Mouse (Mus musculus): ENCODE measurements at regions not wholly inside any gene's neighbourhood (a gene's known extent, or its start where the extent isn't known, plus 50 kb on each side); places are given as distances from the start of the nearest gene placed in this dataset.

GRCm38 (mm10) chr6:84434532-84434931 lies 159.2 kb downstream of the Cyp26b1 start:
- DNase-seq, result no peak

- DNase-seq, result no peak
Measured at GRCm38 (mm10) chr6:84431622-84431955, 162.1 kb downstream of the Cyp26b1 start.

- DNase-seq, result no peak
Measured at GRCm38 (mm10) chr6:84430925-84431621, 162.6 kb downstream of the Cyp26b1 start.

- DNase-seq, result no peak
Measured at GRCm38 (mm10) chr6:84430146-84430545, 163.6 kb downstream of the Cyp26b1 start.

GRCm38 (mm10) chr6:84429247-84429646 lies 164.5 kb downstream of the Cyp26b1 start:
- peak; percentile 88 for DNase-seq

- DNase-seq, result no peak
Measured at GRCm38 (mm10) chr6:84426691-84427090, 167.0 kb downstream of the Cyp26b1 start.

GRCm38 (mm10) chr6:84425823-84426222 lies 167.9 kb downstream of the Cyp26b1 start:
- peak; percentile 52 for DNase-seq

GRCm38 (mm10) chr6:84422946-84423345 lies 170.8 kb downstream of the Cyp26b1 start:
- DNase-seq, result no peak

GRCm38 (mm10) chr6:84419691-84420090 lies 174.0 kb downstream of the Cyp26b1 start:
- DNase-seq, result no peak

- DNase-seq, result no peak
Measured at GRCm38 (mm10) chr6:84419281-84419680, 174.4 kb downstream of the Cyp26b1 start.

GRCm38 (mm10) chr6:84416992-84417636 lies 176.6 kb downstream of the Cyp26b1 start:
- DNase-seq, result no peak

- no peak for DNase-seq
Measured at GRCm38 (mm10) chr6:84414400-84414799, 179.3 kb downstream of the Cyp26b1 start.

- DNase-seq, result no peak
Measured at GRCm38 (mm10) chr6:84409863-84410513, 183.7 kb downstream of the Cyp26b1 start.

GRCm38 (mm10) chr6:84408513-84408912 lies 185.2 kb downstream of the Cyp26b1 start:
- no peak for DNase-seq

- DNase-seq, result peak; percentile 30
Measured at GRCm38 (mm10) chr6:84407773-84408172, 185.9 kb downstream of the Cyp26b1 start.

GRCm38 (mm10) chr6:84404695-84405094 lies 189.0 kb downstream of the Cyp26b1 start:
- no peak for DNase-seq

GRCm38 (mm10) chr6:84402431-84402830 lies 191.3 kb downstream of the Cyp26b1 start:
- DNase-seq, result no peak

- no peak for DNase-seq
Measured at GRCm38 (mm10) chr6:84394496-84395090, 199.1 kb downstream of the Cyp26b1 start.

- no peak for DNase-seq
Measured at GRCm38 (mm10) chr6:84393519-84394231, 200.0 kb downstream of the Cyp26b1 start.

GRCm38 (mm10) chr6:84392752-84393511 lies 200.8 kb downstream of the Cyp26b1 start:
- no peak for DNase-seq

- no peak for DNase-seq
Measured at GRCm38 (mm10) chr6:84391016-84391415, 202.7 kb downstream of the Cyp26b1 start.

GRCm38 (mm10) chr6:84385696-84386095 lies 208.0 kb downstream of the Cyp26b1 start:
- no peak for DNase-seq

Measured in right cerebral cortex, adult 18-20 months (tissue).